Mouse (Mus musculus): ENCODE measurements around the gene Kank2. TPM values are rescaled to one million over a fixed set of nuclear protein-coding genes. Genes with fewer than 3 reads are reported as not detected.
A peak's percentile ranks its signal among the peaks of the same experiment; 100 is the strongest.

Gene Kank2
- total and polyA plus RNA-seq, 2 experiments from 2014 or later = 10.3 to 78.5 TPM

DNA sequence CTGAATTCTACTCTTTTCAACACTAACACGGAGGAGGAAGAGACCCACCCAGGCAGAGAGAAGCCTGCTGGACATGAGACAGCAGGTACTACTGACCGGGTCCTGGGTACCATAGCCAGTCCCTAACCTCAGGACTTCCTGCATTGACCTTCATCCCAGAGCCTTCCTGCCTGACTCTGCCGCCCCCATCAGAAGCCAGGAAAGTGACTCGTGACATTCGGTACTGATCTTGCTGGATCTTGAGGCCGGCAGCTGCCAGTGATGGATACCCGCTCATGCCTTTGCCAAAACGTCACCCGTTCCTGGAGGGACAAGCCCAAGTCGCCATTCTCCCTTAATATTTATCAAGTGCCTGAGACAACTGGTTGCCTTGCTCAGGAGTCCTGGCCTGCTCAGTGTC lies 50.1 kb downstream of the Kank2 start:
- H3K9ac ChIP-seq (replicated peaks; ENCODE audit: low read depth, low read length) = no peak overlapping the region
- 48% methylated on average over 10 of the region's 10 CpGs for WGBS

GRCm38 (mm10) chr9:21748033-21748432 lies 50.5 kb downstream of the Kank2 start:
- Histone ChIP-seq H3K4me3 (ENCODE audit: low read depth, low read length) (peak overlapping the region; percentile 2; the same call in 1 of the 2 replicates), H3K4me1 (ENCODE audit: control insufficient read depth, insufficient read depth) (peaks cover 28% of the 10 kb centered on the region; the same call in 1 of the 2 replicates), H3K4me2 (ENCODE audit: low read depth, low read length) (peak overlapping the region; percentile 10; the same call in 1 of the 2 replicates), H3K9me3 (replicated peaks; ENCODE audit: control insufficient read depth, low read length) (no peaks in the 10 kb centered on the region), H3K27ac (ENCODE audit: low read depth) (peak overlapping the region; percentile 81), H3K27me3 (ENCODE audit: control insufficient read depth, insufficient read depth, low read length) (no peaks in the 10 kb centered on the region), H3K36me3 (replicated peaks; ENCODE audit: control insufficient read depth, insufficient read depth, low read length) (peaks cover 51% of the 10 kb centered on the region), H3K9ac (replicated peaks; ENCODE audit: low read depth, low read length) (no peak overlapping the region)
- ATAC-seq (ENCODE audit: insufficient read depth, low read depth) (peak; percentile 84), DNase-seq (ENCODE audit: low spot score) (peak; percentile 92)
- 3% methylated on average over 7 of the region's 7 CpGs for WGBS
- no peak for TF ChIP-seq CTCF (IDR thresholded peaks at IDR 0.05; ENCODE audit: low read depth)
- TF ChIP-seq EP300 (IDR thresholded peaks at IDR 0.05; ENCODE audit: low read depth) = peak; percentile 82

More for the DNA sequence above, 50.1 kb downstream of the Kank2 start:
- DNase-seq (ENCODE audit: low spot score) (no peak), ATAC-seq (ENCODE audit: insufficient read depth, low read depth) (no peak)
- no peak overlapping the region for H3K4me3 ChIP-seq (ENCODE audit: low read depth, low read length)
- peak overlapping the region; percentile 81 for H3K27ac ChIP-seq (ENCODE audit: low read depth)
- H3K9me3 ChIP-seq (replicated peaks; ENCODE audit: control insufficient read depth, low read length) = no peaks in the 10 kb centered on the region
- peaks cover 31% of the 10 kb centered on the region for H3K4me1 ChIP-seq (ENCODE audit: control insufficient read depth, insufficient read depth)
- no peak for TF ChIP-seq EP300 (IDR thresholded peaks at IDR 0.05; ENCODE audit: low read depth)
- TF ChIP-seq CTCF (IDR thresholded peaks at IDR 0.05; ENCODE audit: low read depth) = no peak
- H3K27me3 ChIP-seq (ENCODE audit: control insufficient read depth, insufficient read depth, low read length) = no peaks in the 10 kb centered on the region
- H3K4me2 ChIP-seq (ENCODE audit: low read depth, low read length) = 0 out of 2 replicates have a peak overlapping the region, but pooled peaks have one; percentile 10
- peaks cover 51% of the 10 kb centered on the region for H3K36me3 ChIP-seq (replicated peaks; ENCODE audit: control insufficient read depth, insufficient read depth, low read length)

DNA sequence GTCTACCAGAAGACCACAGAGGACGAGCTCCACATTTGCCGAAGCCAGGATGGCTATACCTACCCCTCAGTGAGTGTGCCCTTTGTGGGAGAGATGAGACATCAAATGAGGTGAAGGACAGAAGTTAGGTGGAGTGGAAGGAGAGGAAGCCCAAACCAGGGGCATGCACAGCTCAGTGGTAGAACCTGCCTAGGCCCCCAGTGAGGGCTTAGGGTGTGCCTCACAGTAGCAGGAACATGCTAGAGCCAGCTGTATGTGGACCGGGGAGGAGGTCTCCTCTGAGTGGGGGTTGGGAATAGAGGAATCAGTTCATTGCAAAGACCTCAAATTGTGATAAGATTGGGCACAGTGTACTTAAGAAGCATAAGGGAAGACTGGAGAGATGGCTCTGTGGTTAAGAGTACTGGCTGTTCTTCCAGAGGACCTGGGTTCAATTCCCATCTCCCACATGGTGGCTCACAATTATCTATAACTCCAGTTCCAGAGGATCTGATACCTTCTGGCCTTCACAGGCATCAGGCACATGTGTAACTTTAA lies 51.2 kb downstream of the Kank2 start:
- DNase-seq (ENCODE audit: low spot score) (no peak), ATAC-seq (ENCODE audit: insufficient read depth, low read depth) (no peak)
- H3K36me3 ChIP-seq (replicated peaks; ENCODE audit: control insufficient read depth, insufficient read depth, low read length) = peaks cover 59% of the 10 kb centered on the region
- peak overlapping the region; percentile 81 for H3K27ac ChIP-seq (ENCODE audit: low read depth)
- WGBS = 84% methylated on average over 3 of the region's 3 CpGs
- no peaks in the 10 kb centered on the region for H3K27me3 ChIP-seq (ENCODE audit: control insufficient read depth, insufficient read depth, low read length)
- H3K9ac ChIP-seq (replicated peaks; ENCODE audit: low read depth, low read length) = no peak overlapping the region
- no peak overlapping the region for H3K4me2 ChIP-seq (ENCODE audit: low read depth, low read length)
- H3K4me1 ChIP-seq (ENCODE audit: control insufficient read depth, insufficient read depth) = peaks cover 22% of the 10 kb centered on the region; the same call in 1 of the 2 replicates
- H3K4me3 ChIP-seq (ENCODE audit: low read depth, low read length) = no peak overlapping the region
- H3K9me3 ChIP-seq (replicated peaks; ENCODE audit: control insufficient read depth, low read length) = no peaks in the 10 kb centered on the region
- TF ChIP-seq CTCF (IDR thresholded peaks at IDR 0.05; ENCODE audit: low read depth) (no peak), EP300 (IDR thresholded peaks at IDR 0.05; ENCODE audit: low read depth) (no peak)

DNA sequence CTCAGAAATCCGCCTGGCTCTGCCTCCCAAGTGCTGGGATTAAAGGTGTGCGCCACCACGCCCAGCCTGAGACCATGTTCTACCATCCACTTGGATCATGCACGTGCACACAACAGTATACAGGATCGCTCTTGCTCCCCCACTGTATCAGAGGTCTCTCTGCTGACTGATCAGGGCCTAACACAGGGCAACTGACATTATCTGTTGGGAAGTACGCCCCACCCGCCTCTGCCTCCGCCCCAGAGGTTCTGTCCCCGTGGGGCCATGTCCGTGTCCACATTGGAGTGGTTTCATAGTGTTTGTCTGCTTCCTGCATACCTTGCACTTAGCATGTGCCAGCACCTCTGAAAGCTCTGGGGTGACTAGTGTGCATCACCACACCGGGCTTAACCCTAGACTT lies 57.0 kb downstream of the Kank2 start:
- no peak overlapping the region for H3K9ac ChIP-seq (replicated peaks; ENCODE audit: low read depth, low read length)
- WGBS = 93% methylated on average over 11 of the region's 11 CpGs
- no peaks in the 10 kb centered on the region for H3K27me3 ChIP-seq (ENCODE audit: control insufficient read depth, insufficient read depth, low read length)
- ATAC-seq (ENCODE audit: insufficient read depth, low read depth) (no peak), DNase-seq (ENCODE audit: low spot score) (no peak)
- peaks cover 89% of the 10 kb centered on the region for H3K36me3 ChIP-seq (replicated peaks; ENCODE audit: control insufficient read depth, insufficient read depth, low read length)
- no peak overlapping the region for H3K27ac ChIP-seq (ENCODE audit: low read depth)
- no peak overlapping the region for H3K4me3 ChIP-seq (ENCODE audit: low read depth, low read length)
- H3K4me1 ChIP-seq (ENCODE audit: control insufficient read depth, insufficient read depth) = no peaks in the 10 kb centered on the region
- H3K4me2 ChIP-seq (ENCODE audit: low read depth, low read length) = no peak overlapping the region
- TF ChIP-seq EP300 (IDR thresholded peaks at IDR 0.05; ENCODE audit: low read depth) = no peak
- no peak for TF ChIP-seq CTCF (IDR thresholded peaks at IDR 0.05; ENCODE audit: low read depth)
- no peaks in the 10 kb centered on the region for H3K9me3 ChIP-seq (replicated peaks; ENCODE audit: control insufficient read depth, low read length)

- no peak overlapping the region for H3K9ac ChIP-seq (replicated peaks; ENCODE audit: low read depth, low read length)
- H3K4me1 ChIP-seq (ENCODE audit: control insufficient read depth, insufficient read depth) = no peaks in the 10 kb centered on the region
- no peak for TF ChIP-seq CTCF (IDR thresholded peaks at IDR 0.05; ENCODE audit: low read depth)
- TF ChIP-seq EP300 (IDR thresholded peaks at IDR 0.05; ENCODE audit: low read depth) = no peak
- DNase-seq (ENCODE audit: low spot score) (no peak), ATAC-seq (ENCODE audit: insufficient read depth, low read depth) (no peak)
- no peak overlapping the region for H3K4me3 ChIP-seq (ENCODE audit: low read depth, low read length)
- no peak overlapping the region for H3K4me2 ChIP-seq (ENCODE audit: low read depth, low read length)
- H3K27ac ChIP-seq (ENCODE audit: low read depth) = no peak overlapping the region
- peaks cover 89% of the 10 kb centered on the region for H3K36me3 ChIP-seq (replicated peaks; ENCODE audit: control insufficient read depth, insufficient read depth, low read length)
- 94% methylated on average over 14 of the region's 14 CpGs for WGBS
- H3K9me3 ChIP-seq (replicated peaks; ENCODE audit: control insufficient read depth, low read length) = no peaks in the 10 kb centered on the region
- no peaks in the 10 kb centered on the region for H3K27me3 ChIP-seq (ENCODE audit: control insufficient read depth, insufficient read depth, low read length)
Measured at GRCm38 (mm10) chr9:21740427-21740826, 58.1 kb downstream of the Kank2 start.

GRCm38 (mm10) chr9:21738776-21739175 lies 59.8 kb downstream of the Kank2 start:
- H3K9me3 ChIP-seq (replicated peaks; ENCODE audit: control insufficient read depth, low read length) = no peaks in the 10 kb centered on the region
- H3K27ac ChIP-seq (ENCODE audit: low read depth) = no peak overlapping the region
- no peak for DNase-seq (ENCODE audit: low spot score)
- peaks cover 89% of the 10 kb centered on the region for H3K36me3 ChIP-seq (replicated peaks; ENCODE audit: control insufficient read depth, insufficient read depth, low read length)
- peak; percentile 49; the same call in 1 of the 2 replicates for ATAC-seq (ENCODE audit: insufficient read depth, low read depth)
- no peaks in the 10 kb centered on the region for H3K4me1 ChIP-seq (ENCODE audit: control insufficient read depth, insufficient read depth)
- TF ChIP-seq EP300 (IDR thresholded peaks at IDR 0.05; ENCODE audit: low read depth) (no peak), CTCF (IDR thresholded peaks at IDR 0.05; ENCODE audit: low read depth) (no peak)
- no peak overlapping the region for H3K4me2 ChIP-seq (ENCODE audit: low read depth, low read length)
- no peak overlapping the region for H3K4me3 ChIP-seq (ENCODE audit: low read depth, low read length)
- 51% methylated on average over 7 of the region's 7 CpGs for WGBS
- no peak overlapping the region for H3K9ac ChIP-seq (replicated peaks; ENCODE audit: low read depth, low read length)
- H3K27me3 ChIP-seq (ENCODE audit: control insufficient read depth, insufficient read depth, low read length) = no peaks in the 10 kb centered on the region
